Mouse (Mus musculus) telencephalon, adult 2 months (tissue): ENCODE results near the gene Olfr1260.

Source experiments
- DNase-seq: peaks from one replicate; pipeline ENCODE4 v3.0.0-alpha.2; 2011; ENCODE audit warnings: low read depth, low spot score

Gene Olfr1260

DNA sequence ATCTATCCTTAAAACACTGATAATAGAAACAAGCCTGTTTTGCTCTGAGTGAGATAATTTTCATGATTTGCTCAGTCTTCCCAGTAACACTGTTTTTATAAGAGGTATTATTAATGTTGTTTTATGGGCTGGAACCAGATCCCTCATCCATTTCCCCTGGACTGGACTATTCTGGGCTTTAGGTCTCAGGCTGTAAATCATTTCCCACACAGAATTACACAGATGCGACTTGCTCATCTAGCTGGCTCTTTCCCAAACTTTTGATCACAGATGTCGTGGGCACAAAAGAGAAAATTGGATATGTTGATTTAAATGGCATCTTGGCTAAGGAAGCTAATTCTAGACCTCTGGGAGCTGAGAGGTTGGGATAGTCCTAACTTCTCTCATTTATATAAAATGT, at the start of gene Olfr1260:
Gene Olfr1260, plus strand, starts transcription at position 157 of the 400 bp plus-strand sequence.
- DNase-seq = peak; percentile 24

DNA sequence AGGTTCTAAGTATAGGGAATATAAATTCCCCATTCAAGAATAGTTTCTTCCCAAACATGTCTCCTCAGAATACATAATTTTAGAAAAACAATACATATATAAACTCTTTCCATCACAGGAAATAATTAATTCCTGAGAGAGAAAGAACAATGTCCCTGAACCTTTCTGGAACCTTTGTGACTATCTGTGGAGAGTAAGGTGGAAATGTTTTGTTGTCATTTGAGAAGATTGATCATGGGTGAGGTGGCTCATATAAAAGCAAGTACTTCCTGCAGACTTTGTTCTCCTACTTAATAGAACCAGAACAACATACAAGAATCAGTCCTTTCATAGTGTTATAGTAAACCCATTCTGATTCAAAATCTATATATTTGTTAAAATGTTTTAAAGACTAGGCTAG, 47.1 kb upstream of the Olfr1260 start, which contains the start of gene Olfr1258:
Gene Olfr1258, plus strand, starts transcription at position 301 of the 400 bp plus-strand sequence.
- DNase-seq = no peak

DNA sequence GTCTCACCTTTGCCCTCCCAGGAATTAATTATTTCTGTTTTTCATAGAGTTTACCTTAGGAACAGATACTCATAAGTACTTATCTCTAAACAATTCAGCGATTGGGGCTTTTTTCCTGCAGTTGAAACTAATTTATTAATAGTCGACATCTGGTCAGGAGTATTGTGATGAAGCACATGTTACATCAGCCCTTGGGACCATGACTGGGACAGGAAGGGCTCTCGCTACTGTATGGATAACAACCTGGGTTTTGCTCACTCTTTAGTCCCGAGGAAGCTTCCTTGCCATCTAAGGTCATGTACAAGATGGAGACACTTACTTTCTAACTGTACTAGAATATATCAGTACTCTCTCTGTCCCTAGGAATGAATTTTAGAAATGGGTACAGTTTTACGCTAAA, 25.6 kb upstream of the Olfr1260 start, which contains the start of gene Olfr1259:
Gene Olfr1259, minus strand, starts transcription at position 101 of the 400 bp plus-strand sequence.
- no peak for DNase-seq

DNA sequence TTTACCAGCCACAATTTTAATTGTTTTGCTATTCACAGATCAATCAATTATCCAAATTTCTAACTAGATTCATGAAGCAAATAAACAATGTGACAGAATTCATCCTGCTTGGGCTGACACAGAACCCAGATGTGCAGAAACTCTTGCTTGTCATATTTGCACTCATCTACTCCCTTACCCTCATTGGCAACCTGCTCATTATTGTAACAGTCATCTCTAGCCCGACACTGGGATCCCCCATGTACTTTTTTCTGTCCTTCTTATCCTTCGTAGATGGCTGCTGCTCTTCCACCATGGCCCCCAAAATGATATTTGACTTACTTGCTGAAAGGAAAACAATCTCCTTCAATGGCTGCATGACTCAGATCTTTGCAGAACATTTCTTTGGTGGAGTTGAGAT, 3.6 kb downstream of the Olfr1260 start:
- DNase-seq = no peak

DNA sequence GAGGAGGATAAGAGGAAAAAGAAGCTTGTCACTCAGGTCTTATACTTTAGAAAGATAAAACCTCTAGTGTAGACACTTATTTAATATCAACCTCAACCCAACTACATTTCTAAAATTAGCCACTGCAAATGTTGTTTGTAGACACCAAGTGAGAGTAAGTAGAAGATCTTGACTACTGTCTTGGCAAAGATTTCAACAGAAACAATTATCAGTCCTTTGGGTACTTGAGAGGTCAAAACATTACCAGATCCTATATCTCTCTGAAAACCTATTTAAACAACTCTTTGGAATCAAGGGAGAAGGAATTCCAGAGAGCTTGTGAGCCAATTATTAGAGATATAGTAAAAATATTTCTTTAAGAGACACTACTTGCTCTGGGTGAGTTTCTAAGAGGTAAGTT, 16.8 kb downstream of the Olfr1260 start, which contains the start of gene Olfr1261:
Gene Olfr1261, plus strand, starts transcription at position 301 of the 400 bp plus-strand sequence.
- no peak for DNase-seq

DNA sequence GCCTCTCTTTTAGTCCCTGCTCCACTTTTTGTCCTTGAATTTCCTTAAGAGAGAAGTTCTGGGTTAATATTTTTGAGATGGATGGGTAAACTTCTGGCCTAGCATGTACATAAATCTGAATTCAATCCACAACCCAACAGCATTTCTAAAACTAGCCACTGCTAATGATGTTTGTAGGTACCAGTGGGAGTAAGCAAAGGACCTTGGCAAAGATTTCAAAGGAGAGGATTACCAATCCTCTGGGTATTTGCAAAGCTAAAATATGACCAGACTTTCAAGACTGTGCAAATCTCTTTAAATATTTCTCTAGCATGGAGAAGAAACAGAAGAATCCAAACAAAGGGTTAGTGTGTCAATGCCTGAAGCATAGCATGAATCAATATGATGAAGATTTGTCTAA, 25.7 kb downstream of the Olfr1260 start, which contains the start of gene Olfr1262:
Gene Olfr1262, plus strand, starts transcription at position 301 of the 400 bp plus-strand sequence.
- DNase-seq = no peak

DNA sequence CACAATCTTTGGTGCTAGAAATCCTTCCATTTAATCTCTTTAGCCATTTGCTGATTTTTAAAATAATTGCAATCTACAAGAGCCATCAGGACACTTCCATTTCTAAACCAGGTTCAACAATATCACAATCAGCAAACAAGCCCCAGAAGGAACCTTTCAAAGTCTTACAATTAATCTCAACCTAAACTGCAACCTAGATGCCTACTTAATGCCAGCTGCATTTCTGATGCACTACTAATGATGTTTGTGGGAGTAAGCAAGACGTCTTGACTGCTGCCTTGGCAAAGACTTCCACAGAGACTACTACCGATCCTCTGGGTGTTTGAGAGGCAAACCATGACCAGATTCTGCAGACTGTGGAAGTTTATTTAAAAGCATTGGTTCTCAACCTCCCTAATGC, 37.7 kb downstream of the Olfr1260 start, which contains the start of gene Olfr1263:
Gene Olfr1263, plus strand, starts transcription at position 301 of the 400 bp plus-strand sequence.
- DNase-seq = no peak

DNA sequence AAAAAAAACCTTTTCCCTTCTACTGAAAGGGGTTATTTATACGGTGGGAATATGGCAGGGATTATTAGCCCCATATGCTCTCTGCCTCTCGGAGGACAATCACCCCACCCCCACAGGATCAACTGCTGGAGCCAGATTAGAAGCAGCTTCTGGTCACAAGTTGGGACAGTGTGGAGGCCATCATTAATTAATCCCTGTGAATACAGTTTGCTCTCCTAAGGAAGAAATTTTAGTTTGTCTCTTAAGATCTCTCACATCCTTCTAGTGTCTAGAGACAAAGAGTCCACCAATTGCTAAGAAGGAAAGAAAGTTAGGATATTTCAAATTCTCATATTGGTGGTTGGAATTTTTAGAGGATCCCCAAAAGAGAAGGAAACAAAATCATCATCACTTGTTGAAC, 51.3 kb downstream of the Olfr1260 start, which contains the start of gene Olfr1264:
Gene Olfr1264, minus strand, starts transcription at position 101 of the 400 bp plus-strand sequence.
- DNase-seq = no peak
